Mouse (Mus musculus) bone marrow, adult 2 months (tissue): ENCODE measurements around the gene Ap2b1.

Experiments used
- CTCF ChIP-seq: fragments of 200-500 bp; IDR thresholded peaks from 2 replicates; pipeline ENCODE4 v1.5.1; 2011; ENCODE audit warnings: low read length, control low read depth; ENCODE audit not compliant: control insufficient read depth, insufficient read depth
- POLR2A ChIP-seq: fragments of 200-500 bp; IDR thresholded peaks from 2 replicates; pipeline ENCODE4 v1.6.1; 2011; ENCODE audit warnings: low read depth, mild to moderate bottlenecking, control low read depth, low read length, borderline replicate concordance; ENCODE audit not compliant: control insufficient read depth

GRCm38 (mm10) chr11:83364656-83365055 lies 65.8 kb downstream of the Ap2b1 start:
- TF ChIP-seq POLR2A (no peak), CTCF (no peak)
